ENCODE assay signal across 17 mouse cellular contexts in the genomic region with DNA sequence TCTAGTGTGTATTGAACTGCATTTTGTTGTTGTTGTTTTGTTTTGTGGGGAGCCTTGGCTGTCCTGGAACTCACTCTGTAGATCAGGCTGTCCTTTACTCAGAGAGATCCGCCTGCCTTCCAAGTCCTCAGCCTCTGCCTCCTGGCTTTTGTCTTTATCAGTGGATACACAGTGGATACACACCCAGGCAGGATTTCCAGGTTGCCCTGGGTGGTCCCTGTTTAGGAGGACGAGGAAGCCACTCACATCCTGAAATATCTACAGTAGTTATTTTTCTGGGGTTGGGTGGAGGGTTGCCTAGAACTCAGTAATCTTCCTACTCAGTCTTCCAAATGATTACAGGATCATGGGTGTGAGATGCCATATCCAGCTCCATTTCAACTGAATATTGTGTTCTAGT. TPM values are rescaled to one million over a fixed set of nuclear protein-coding genes. Genes with fewer than 3 reads are reported as not detected.
DNase-seq lines count a peak whose midpoint lies in the region; ATAC-seq lines count a peak whose summit lies in the region.
"Had no signal": no experiment of that assay in that cellular context is flagged by ENCODE, and none has a peak within 500 bp of the region (broad histone marks: within the 10 kb centered on the region; RNA-seq: fewer than 3 reads in every experiment).

No protein-coding gene starts in this region.

- ATAC-seq in kidney, embryonic 14.5 days (ENCODE audit: low FRiP score, low TSS enrichment): no peak
- peak; percentile 43 for ATAC-seq in erythroid progenitor cell, adult 5-6 weeks (replicated peaks; ENCODE audit: low FRiP score, poor library complexity, severe bottlenecking)
- ATAC-seq in heart, embryonic 13.5 days (ENCODE audit: extremely low read depth, insufficient number of reproducible peaks, low FRiP score, low TSS enrichment): no peak
- ATAC-seq in liver, embryonic 16.5 days (ENCODE audit: low read depth): peak; percentile 25
- ATAC-seq: forebrain, embryonic 15.5 days had no signal

- H3K9ac ChIP-seq in kidney, embryonic 14.5 days (ENCODE audit: low read depth, low read length): no peak overlapping the region
- no peak overlapping the region for H3K9ac ChIP-seq in heart, embryonic 13.5 days
- H3K9ac ChIP-seq in liver, embryonic 16.5 days (ENCODE audit: low read depth, low read length): peak overlapping the region; percentile 73
- H3K9ac ChIP-seq: forebrain, embryonic 15.5 days; limb, embryonic 13.5 days; neural tube, embryonic 15.5 days had no signal

- DNase-seq in kidney, postnatal 10 days: peak; percentile 52
- DNase-seq in ovary, postnatal 14 days (ENCODE audit: low spot score): no peak
- no peak for DNase-seq in testis, postnatal 14 days (ENCODE audit: low spot score)
- DNase-seq in cerebellum, adult 8-10 months: no peak
- DNase-seq: cerebellum, adult 11 months; midbrain, embryonic 14.5 days had no signal

- no peak overlapping the region for H3K4me3 ChIP-seq in kidney, embryonic 14.5 days (ENCODE audit: low read length)
- H3K4me3 ChIP-seq in heart, embryonic 13.5 days: peak overlapping the region; percentile 34
- H3K4me3 ChIP-seq in liver, embryonic 16.5 days (ENCODE audit: low read depth, low read length): peak overlapping the region; percentile 65
- H3K4me3 ChIP-seq: forebrain, embryonic 15.5 days; limb, embryonic 13.5 days; neural tube, embryonic 15.5 days had no signal

- no peaks in the 10 kb centered on the region for H3K9me3 ChIP-seq in kidney, embryonic 14.5 days (ENCODE audit: control insufficient read depth, low read length)
- no peaks in the 10 kb centered on the region for H3K9me3 ChIP-seq in heart, embryonic 13.5 days
- H3K9me3 ChIP-seq in liver, embryonic 16.5 days (replicated peaks; ENCODE audit: control insufficient read depth, low read length): no peaks in the 10 kb centered on the region
- H3K9me3 ChIP-seq: forebrain, embryonic 15.5 days; limb, embryonic 13.5 days; neural tube, embryonic 15.5 days had no signal

- H3K36me3 ChIP-seq in kidney, embryonic 14.5 days (ENCODE audit: control insufficient read depth, insufficient read depth, low read length): peaks cover 5% of the 10 kb centered on the region; the same call in 1 of the 2 replicates
- peaks cover 26% of the 10 kb centered on the region for H3K36me3 ChIP-seq in heart, embryonic 13.5 days
- H3K36me3 ChIP-seq in liver, embryonic 16.5 days (ENCODE audit: control insufficient read depth, insufficient read depth): peaks cover 33% of the 10 kb centered on the region

- H3K4me2 ChIP-seq in kidney, embryonic 14.5 days (replicated peaks; ENCODE audit: low read depth, low read length): no peak overlapping the region
- H3K4me2 ChIP-seq in heart, embryonic 13.5 days: peak overlapping the region; percentile 61
- H3K4me2 ChIP-seq in liver, embryonic 16.5 days (ENCODE audit: low read depth, low read length): peak overlapping the region; percentile 76
- H3K4me2 ChIP-seq: forebrain, embryonic 15.5 days; limb, embryonic 13.5 days; neural tube, embryonic 15.5 days had no signal

- H3K4me1 ChIP-seq in kidney, embryonic 14.5 days (ENCODE audit: control insufficient read depth, insufficient read depth, low read length): peaks cover 3% of the 10 kb centered on the region
- peaks cover 15% of the 10 kb centered on the region for H3K4me1 ChIP-seq in heart, embryonic 13.5 days
- H3K4me1 ChIP-seq in liver, embryonic 16.5 days (ENCODE audit: control insufficient read depth, low read depth, low read length): peaks cover 52% of the 10 kb centered on the region
- H3K4me1 ChIP-seq: forebrain, embryonic 15.5 days had no signal

- H3K27me3 ChIP-seq in kidney, embryonic 14.5 days (ENCODE audit: control insufficient read depth, insufficient read depth, low read length): no peaks in the 10 kb centered on the region
- no peaks in the 10 kb centered on the region for H3K27me3 ChIP-seq in heart, embryonic 13.5 days (replicated peaks)
- no peaks in the 10 kb centered on the region for H3K27me3 ChIP-seq in liver, embryonic 16.5 days (ENCODE audit: control insufficient read depth, insufficient read depth, low read depth, low read length)
- H3K27me3 ChIP-seq: forebrain, embryonic 15.5 days; limb, embryonic 13.5 days; neural tube, embryonic 15.5 days had no signal

- no peak overlapping the region for H3K27ac ChIP-seq in kidney, embryonic 14.5 days (ENCODE audit: low read depth, low read length)
- no peak overlapping the region; the same call in 1 of the 2 replicates for H3K27ac ChIP-seq in heart, embryonic 13.5 days (replicated peaks)
- H3K27ac ChIP-seq in liver, embryonic 16.5 days (ENCODE audit: low read length): peak overlapping the region; percentile 97
- H3K27ac ChIP-seq: forebrain, embryonic 15.5 days; limb, embryonic 13.5 days; neural tube, embryonic 15.5 days had no signal

- 74% methylated on average over 2 of the region's 2 CpGs for WGBS in kidney, embryonic 14.5 days
- WGBS in heart, embryonic 13.5 days: 46% methylated on average over 2 of the region's 2 CpGs
- 30% methylated on average over 2 of the region's 2 CpGs for WGBS in liver, embryonic 16.5 days (ENCODE audit: insufficient replicate concordance)

RNA-seq across cellular contexts. Expression of a gene that starts 1.4 kb away (rescaled TPM):
- 2.5 and 4.0 TPM in 2 replicates for polyA plus RNA-seq in kidney, embryonic 14.5 days (2014; fragmentation: Nextera tagmentation; extraction: Ambion mirVana)
- total RNA-seq in erythroid progenitor cell, adult 5-6 weeks (2015; ENCODE audit: low replicate concordance): 84.3 and 115 TPM in 2 replicates
- 293 and 328 TPM in 2 replicates for total RNA-seq in erythroid progenitor cell, adult 5-6 weeks (2017; ENCODE audit: low replicate concordance)
- polyA plus RNA-seq in heart, embryonic 13.5 days (2015; fragmentation: Nextera tagmentation; extraction: Ambion mirVana): 2.4 and 2.8 TPM in 2 replicates
- polyA plus RNA-seq in liver, embryonic 16.5 days (2015; fragmentation: Nextera tagmentation; extraction: Ambion mirVana): 6.6 and 7.9 TPM in 2 replicates

RNA-seq across cellular contexts. Expression of a gene that starts 13.7 kb away (rescaled TPM):
- 3.0 and 3.7 TPM in 2 replicates for polyA plus RNA-seq in kidney, embryonic 14.5 days (2014; fragmentation: Nextera tagmentation; extraction: Ambion mirVana)
- total RNA-seq in erythroid progenitor cell, adult 5-6 weeks (2015; ENCODE audit: low replicate concordance): 109 and 146 TPM in 2 replicates
- total RNA-seq in erythroid progenitor cell, adult 5-6 weeks (2017; ENCODE audit: low replicate concordance): 93.4 and 104 TPM in 2 replicates
- 4.8 and 5.0 TPM in 2 replicates for polyA plus RNA-seq in heart, embryonic 13.5 days (2015; fragmentation: Nextera tagmentation; extraction: Ambion mirVana)
- 69.6 and 73.5 TPM in 2 replicates for polyA plus RNA-seq in liver, embryonic 16.5 days (2015; fragmentation: Nextera tagmentation; extraction: Ambion mirVana)

RNA-seq across cellular contexts. Expression of a gene that starts 23.6 kb away (rescaled TPM):
- polyA plus RNA-seq in kidney, embryonic 14.5 days (2014; fragmentation: Nextera tagmentation; extraction: Ambion mirVana): 11.2 and 12.0 TPM in 2 replicates
- total RNA-seq in erythroid progenitor cell, adult 5-6 weeks (2015; ENCODE audit: low replicate concordance): 19.1 and 19.7 TPM in 2 replicates
- total RNA-seq in erythroid progenitor cell, adult 5-6 weeks (2017; ENCODE audit: low replicate concordance): 5.5 and 16.4 TPM in 2 replicates
- polyA plus RNA-seq in heart, embryonic 13.5 days (2015; fragmentation: Nextera tagmentation; extraction: Ambion mirVana): 6.9 and 7.5 TPM in 2 replicates
- 11.3 and 13.4 TPM in 2 replicates for polyA plus RNA-seq in liver, embryonic 16.5 days (2015; fragmentation: Nextera tagmentation; extraction: Ambion mirVana)

RNA-seq across cellular contexts. Expression of a gene that starts 23.8 kb away (rescaled TPM):
- not detected in 2 replicates for polyA plus RNA-seq in kidney, embryonic 14.5 days (2014; fragmentation: Nextera tagmentation; extraction: Ambion mirVana)
- total RNA-seq in erythroid progenitor cell, adult 5-6 weeks (2015; ENCODE audit: low replicate concordance): not detected in 2 replicates
- total RNA-seq in erythroid progenitor cell, adult 5-6 weeks (2017; ENCODE audit: low replicate concordance): not detected in 2 replicates
- polyA plus RNA-seq in heart, embryonic 13.5 days (2015; fragmentation: Nextera tagmentation; extraction: Ambion mirVana): not detected in 2 replicates
- polyA plus RNA-seq in liver, embryonic 16.5 days (2015; fragmentation: Nextera tagmentation; extraction: Ambion mirVana): not detected in 2 replicates
- total RNA-seq: layer of hippocampus, postnatal 25 days had no signal
- polyA plus RNA-seq: embryonic facial prominence, embryonic 11.5 days; forebrain, embryonic 15.5 days; heart, embryonic 14.5 days; limb, embryonic 13.5 days; midbrain, embryonic 14.5 days; neural tube, embryonic 15.5 days; testis, adult 2 months had no signal

RNA-seq across cellular contexts. Expression of a gene that starts 38.9 kb away (rescaled TPM):
- 34.5 and 40.1 TPM in 2 replicates for polyA plus RNA-seq in kidney, embryonic 14.5 days (2014; fragmentation: Nextera tagmentation; extraction: Ambion mirVana)
- total RNA-seq in erythroid progenitor cell, adult 5-6 weeks (2015; ENCODE audit: low replicate concordance): 5.4 and 6.5 TPM in 2 replicates
- 4.6 TPM in 1 of 2 replicates, not detected in the other for total RNA-seq in erythroid progenitor cell, adult 5-6 weeks (2017; ENCODE audit: low replicate concordance)
- 17.6 and 18.1 TPM in 2 replicates for polyA plus RNA-seq in heart, embryonic 13.5 days (2015; fragmentation: Nextera tagmentation; extraction: Ambion mirVana)
- 5.5 and 5.9 TPM in 2 replicates for polyA plus RNA-seq in liver, embryonic 16.5 days (2015; fragmentation: Nextera tagmentation; extraction: Ambion mirVana)

Comparison
In these comparisons a context has a peak if more than half of its experiments do, and no peak if none do; other contexts are left out.
1. ATAC-seq: peak in erythroid progenitor cell, adult 5-6 weeks (single experiment) and liver, embryonic 16.5 days (single experiment); none in kidney, embryonic 14.5 days (single experiment) and heart, embryonic 13.5 days (single experiment).
2. RNA of a gene that starts 13.7 kb away (polyA plus RNA-seq): 69.6 to 73.5 TPM in liver, embryonic 16.5 days; 4.8 to 5.0 TPM in heart, embryonic 13.5 days and 3.0 to 3.7 TPM in kidney, embryonic 14.5 days; every median in the first group is over 10 times any median in the second.